Mouse (Mus musculus) olfactory bulb, adult 2 months (tissue): Measurements from ENCODE around the gene Ggct.

Experiments
- CTCF ChIP-seq: fragments of 200-500 bp; IDR thresholded peaks from 2 replicates; pipeline ENCODE4 v1.5.1; 2012; ENCODE audit warnings: low read depth, mild to moderate bottlenecking, low read length, moderate library complexity; ENCODE audit not compliant: insufficient read depth
- POLR2A ChIP-seq: fragments of 200-500 bp; IDR thresholded peaks from 2 replicates; pipeline ENCODE4 v1.6.1; 2012; ENCODE audit warnings: mild to moderate bottlenecking, low read depth, low read length, moderate library complexity; ENCODE audit not compliant: insufficient read depth

DNA sequence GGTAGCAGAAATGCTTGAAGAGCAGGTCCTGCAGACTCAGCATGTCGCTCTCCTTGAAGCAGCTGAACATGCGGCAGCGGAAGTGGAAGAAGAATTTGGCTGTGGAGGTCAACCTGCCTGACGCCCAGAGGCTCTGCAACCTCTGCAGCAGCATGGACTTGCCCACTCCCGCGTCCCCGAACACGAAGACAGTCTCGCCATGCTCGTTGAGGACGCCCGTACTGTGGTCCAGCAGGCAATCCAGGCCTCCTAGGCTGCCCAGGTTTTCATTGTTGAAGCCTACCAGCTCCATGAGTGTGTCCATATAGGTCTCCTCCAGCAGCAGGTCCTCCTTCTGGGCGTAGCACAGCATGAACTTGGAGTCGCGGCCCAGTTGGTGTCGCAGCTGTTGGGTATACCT, 48.2 kb downstream of the Ggct start:
- TF ChIP-seq CTCF (no peak), POLR2A (no peak)
